Mouse (Mus musculus): ENCODE results near the gene Ift88. TPM values are rescaled to one million over a fixed set of nuclear protein-coding genes. Genes with fewer than 3 reads are reported as not detected.

Ift88 gene
- polyA plus RNA-seq, 1 experiment from 2014 or later: 17.0 TPM

DNA sequence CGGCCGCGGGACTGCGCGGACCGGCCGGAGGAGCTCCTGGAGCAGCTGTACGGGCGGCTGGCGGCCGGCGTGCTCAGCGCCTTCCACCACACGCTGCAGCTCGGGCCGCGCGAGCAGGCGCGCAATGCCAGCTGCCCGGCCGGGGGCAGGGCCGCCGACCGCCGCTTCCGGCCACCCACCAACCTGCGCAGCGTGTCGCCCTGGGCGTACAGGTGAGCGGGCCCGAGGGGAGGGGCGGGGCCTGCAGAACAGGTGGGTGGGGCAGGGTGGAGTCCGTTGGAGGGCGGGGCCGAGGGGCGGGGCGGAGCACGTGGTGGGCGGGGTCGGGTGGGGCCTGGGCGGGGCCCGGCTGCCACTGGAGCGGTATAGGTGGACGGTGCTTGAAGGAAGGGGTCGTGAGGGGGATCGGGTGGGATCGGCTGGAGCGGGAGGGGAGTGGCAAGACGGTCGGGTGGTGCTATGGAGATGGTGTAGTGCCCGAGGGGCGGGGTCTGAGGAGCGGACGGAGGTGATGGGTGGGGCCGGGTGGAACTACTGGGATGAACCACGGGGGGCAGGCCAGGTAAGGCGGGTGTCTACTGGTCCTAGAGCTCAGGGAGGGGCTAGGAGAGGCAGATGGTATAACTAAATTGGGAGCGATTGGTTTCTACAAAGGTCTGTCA is 101.7 kb downstream of the Ift88 start:
- WGBS: 1% methylated on average over 45 of the region's 60 CpGs
- Histone ChIP-seq H3K9me3 (no peaks in the 10 kb centered on the region), H3K4me1 (replicated peaks) (peaks cover 24% of the 10 kb centered on the region)

DNA sequence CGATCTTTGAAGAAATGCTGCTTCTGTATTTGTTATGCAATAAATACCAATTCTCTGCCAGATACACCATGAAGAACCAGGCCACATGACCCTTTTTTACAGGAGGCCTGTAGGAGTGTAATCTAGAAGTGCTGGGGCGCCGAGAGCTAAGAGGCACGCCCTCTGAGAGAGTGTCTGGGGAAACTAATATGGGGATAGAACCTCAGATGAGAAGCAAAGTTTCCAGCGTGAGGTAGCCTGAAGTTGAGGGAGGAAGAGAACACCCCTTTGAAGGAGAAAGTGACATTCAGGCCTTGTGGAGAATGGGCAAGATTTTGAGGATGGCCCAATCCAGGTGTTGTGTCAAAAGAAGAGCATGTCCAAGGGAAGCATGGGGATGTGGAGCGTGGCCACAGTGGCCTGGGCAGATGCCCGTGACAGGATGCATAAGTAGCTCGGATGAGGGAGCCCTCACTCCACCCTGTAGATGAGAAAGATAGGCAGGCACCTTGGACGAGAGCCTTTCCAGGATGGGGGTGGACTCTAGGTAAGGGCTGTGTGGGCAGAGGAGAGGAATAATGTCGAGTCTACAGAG is 102.3 kb downstream of the Ift88 start:
- H3K36me3 ChIP-seq: no peaks in the 10 kb centered on the region
- H3K27ac ChIP-seq (replicated peaks): peak overlapping the region; percentile 72
- 61% methylated on average over 10 of the region's 10 CpGs for WGBS
- ATAC-seq (ENCODE audit: low FRiP score, low read depth): peak; percentile 25; the same call in 1 of the 2 replicates
- peak overlapping the region; percentile 69 for H3K4me3 ChIP-seq
- no peaks in the 10 kb centered on the region for H3K9me3 ChIP-seq
- 0 out of 2 replicates have a peak overlapping the region, but pooled peaks have one; percentile 75 for H3K9ac ChIP-seq
- peaks cover 14% of the 10 kb centered on the region for H3K27me3 ChIP-seq
- peak overlapping the region; percentile 72 for H3K4me2 ChIP-seq
- H3K4me1 ChIP-seq (replicated peaks): peaks cover 24% of the 10 kb centered on the region

More for the DNA sequence above, 101.7 kb downstream of the Ift88 start:
- peak; percentile 86 for ATAC-seq (ENCODE audit: low FRiP score, low read depth)
- H3K4me3 ChIP-seq: peak overlapping the region; percentile 69
- H3K4me2 ChIP-seq: peak overlapping the region; percentile 72
- H3K9ac ChIP-seq: peak overlapping the region; percentile 75
- peak overlapping the region; percentile 72 for H3K27ac ChIP-seq (replicated peaks)
- no peaks in the 10 kb centered on the region for H3K36me3 ChIP-seq
- peaks cover 14% of the 10 kb centered on the region for H3K27me3 ChIP-seq

DNA sequence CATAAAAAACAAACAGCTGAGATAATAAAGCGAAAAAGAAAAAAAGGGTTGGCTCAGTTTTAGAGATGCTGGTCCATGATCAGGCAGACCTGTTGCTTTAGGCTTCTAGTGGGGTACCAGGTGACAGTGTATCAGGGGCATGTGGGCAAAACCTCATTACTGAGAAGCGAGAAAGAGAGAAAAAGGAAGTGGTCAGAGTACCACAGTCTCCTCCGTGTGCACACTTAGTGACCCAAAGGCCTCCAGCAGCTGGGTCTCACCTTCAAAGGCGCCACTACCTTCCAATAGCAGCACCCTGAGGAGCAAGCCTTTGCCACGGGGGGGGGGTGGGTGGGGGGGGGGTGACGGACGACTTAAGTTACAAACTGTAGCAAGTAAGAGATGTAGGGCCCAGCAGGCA is 103.3 kb downstream of the Ift88 start:
- 43% methylated on average over 7 of the region's 7 CpGs for WGBS
- Histone ChIP-seq H3K9ac (no peak overlapping the region), H3K4me1 (replicated peaks) (peaks cover 24% of the 10 kb centered on the region), H3K4me3 (no peak overlapping the region), H3K27ac (replicated peaks) (no peak overlapping the region), H3K9me3 (no peaks in the 10 kb centered on the region), H3K36me3 (no peaks in the 10 kb centered on the region), H3K27me3 (peaks cover 14% of the 10 kb centered on the region), H3K4me2 (no peak overlapping the region)
- ATAC-seq (ENCODE audit: low FRiP score, low read depth): no peak

DNA sequence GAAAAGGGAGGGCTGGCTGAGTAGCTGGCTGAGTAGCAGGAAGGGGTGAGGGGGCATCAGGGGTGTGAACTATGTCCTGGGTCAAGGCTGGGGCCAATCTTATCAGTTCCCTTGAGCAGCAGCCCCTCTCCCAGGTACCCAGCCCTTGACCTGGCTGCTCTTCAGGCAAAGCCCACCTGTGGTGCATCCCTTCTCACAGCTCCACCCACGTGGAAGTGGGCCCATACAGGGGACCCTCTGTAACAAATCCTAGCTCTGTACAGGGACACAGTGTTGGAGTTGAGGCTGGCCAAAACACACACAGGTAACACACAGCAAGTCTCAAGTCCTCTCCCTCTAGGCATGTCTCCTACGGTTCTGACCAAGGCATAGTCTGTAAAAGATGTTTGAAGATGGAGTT is 103.7 kb downstream of the Ift88 start:
- Histone ChIP-seq H3K27me3 (peaks cover 16% of the 10 kb centered on the region), H3K9me3 (no peaks in the 10 kb centered on the region), H3K4me2 (no peak overlapping the region), H3K4me1 (replicated peaks) (peaks cover 24% of the 10 kb centered on the region), H3K9ac (no peak overlapping the region), H3K4me3 (no peak overlapping the region), H3K36me3 (no peaks in the 10 kb centered on the region), H3K27ac (replicated peaks) (no peak overlapping the region)
- no peak for ATAC-seq (ENCODE audit: low FRiP score, low read depth)
- 30% methylated on average over 2 of the region's 2 CpGs for WGBS

DNA sequence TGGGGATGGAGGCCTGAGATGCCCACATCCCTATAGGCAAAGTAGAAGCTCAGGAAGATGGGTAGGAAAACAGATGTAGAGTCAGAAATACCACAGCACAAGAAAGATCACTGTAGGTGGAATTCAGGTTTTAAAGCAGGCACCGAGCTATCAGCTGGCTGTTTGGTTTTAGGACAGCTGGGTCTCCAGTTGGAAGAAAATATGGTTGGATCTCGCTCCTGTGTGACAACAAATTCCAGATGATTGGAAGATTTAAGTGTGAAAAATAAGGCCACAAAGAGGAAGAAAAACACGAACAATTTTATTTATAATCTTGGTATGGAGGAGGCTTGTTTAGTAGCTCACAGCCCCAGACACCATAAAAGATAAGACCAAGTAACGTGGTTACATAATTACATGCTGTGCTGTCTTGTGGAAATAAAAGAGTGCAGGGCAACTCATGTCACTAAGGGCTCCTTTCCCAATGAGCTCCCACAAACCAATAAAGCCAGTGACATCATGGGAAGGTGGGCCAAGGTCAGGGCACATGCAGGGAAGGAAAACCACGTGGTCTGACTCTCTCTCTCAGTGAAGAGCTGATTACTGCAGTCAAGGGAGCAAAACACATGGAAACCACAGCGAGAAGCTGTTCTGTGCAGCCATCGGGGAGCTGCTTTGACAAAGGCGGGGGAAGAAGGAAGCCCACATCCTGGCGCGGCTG is 105.4 kb downstream of the Ift88 start:
- Histone ChIP-seq H3K4me3 (no peak overlapping the region), H3K27me3 (peaks cover 12% of the 10 kb centered on the region), H3K27ac (replicated peaks) (no peak overlapping the region), H3K4me1 (replicated peaks) (peaks cover 26% of the 10 kb centered on the region), H3K9me3 (no peaks in the 10 kb centered on the region), H3K9ac (no peak overlapping the region), H3K36me3 (no peaks in the 10 kb centered on the region), H3K4me2 (no peak overlapping the region)
- 57% methylated on average over 10 of the region's 10 CpGs for WGBS
- no peak for ATAC-seq (ENCODE audit: low FRiP score, low read depth)

DNA sequence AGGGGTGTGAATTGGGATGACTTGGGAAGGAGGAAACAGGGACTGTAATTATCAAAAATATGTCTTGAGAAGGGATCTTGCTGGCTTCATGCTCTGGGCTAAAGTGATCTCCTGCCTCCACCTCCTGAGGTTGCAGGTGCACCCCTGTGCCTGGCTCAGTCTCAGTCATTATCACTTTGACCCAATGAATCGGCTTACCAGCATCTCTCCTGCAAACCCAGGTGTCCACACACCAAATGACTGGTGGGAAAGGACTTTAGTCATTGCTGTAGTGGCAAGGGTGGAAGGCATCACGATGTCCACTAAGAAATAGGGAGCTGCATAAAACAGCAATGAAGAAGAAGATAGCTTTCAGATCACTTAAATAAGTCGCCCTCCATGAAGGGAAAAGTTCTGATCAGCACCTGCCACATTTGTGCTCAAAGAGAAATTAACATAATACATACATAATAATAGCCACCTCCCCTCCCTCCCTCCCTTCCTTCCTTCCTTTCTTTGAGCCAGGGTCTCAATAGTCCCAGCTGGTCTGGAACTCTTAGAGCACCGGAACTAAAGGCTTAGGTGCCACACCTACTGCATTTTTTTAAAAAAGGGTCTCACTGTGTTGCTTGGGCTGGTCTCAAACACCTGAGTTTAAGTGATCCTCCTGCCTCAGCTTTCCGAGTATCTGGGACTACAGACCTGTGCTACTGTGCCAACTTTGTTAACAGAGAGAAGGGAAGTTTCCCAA is 106.1 kb downstream of the Ift88 start:
- Histone ChIP-seq H3K4me1 (replicated peaks) (peaks cover 30% of the 10 kb centered on the region), H3K4me3 (no peak overlapping the region), H3K36me3 (no peaks in the 10 kb centered on the region), H3K9me3 (no peaks in the 10 kb centered on the region), H3K4me2 (no peak overlapping the region), H3K9ac (no peak overlapping the region), H3K27me3 (peaks cover 12% of the 10 kb centered on the region), H3K27ac (replicated peaks) (no peak overlapping the region)
- ATAC-seq (ENCODE audit: low FRiP score, low read depth): no peak
- 65% methylated on average over 5 of the region's 5 CpGs for WGBS

DNA sequence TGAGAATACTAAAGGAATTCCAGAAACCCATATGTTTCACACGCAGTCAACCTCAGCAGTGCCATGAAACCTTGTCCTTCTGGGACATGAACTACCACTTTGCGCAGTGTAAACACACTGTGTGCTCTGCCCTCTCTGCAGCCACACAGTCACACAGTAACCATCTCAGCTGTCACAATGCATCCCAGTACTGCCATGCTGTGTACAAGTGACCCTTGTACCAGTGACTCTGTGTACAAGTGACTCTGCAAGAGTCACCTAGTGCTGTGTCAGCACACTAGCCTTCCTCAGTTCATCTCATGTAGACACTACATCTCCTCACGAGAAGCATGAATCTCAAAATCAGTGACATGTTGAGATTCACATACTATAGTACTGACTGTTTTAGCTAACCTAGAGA is 108.7 kb downstream of the Ift88 start:
- no peak for ATAC-seq (ENCODE audit: low FRiP score, low read depth)
- Histone ChIP-seq H3K4me3 (no peak overlapping the region), H3K27ac (replicated peaks) (no peak overlapping the region), H3K9ac (no peak overlapping the region), H3K9me3 (no peaks in the 10 kb centered on the region), H3K4me2 (no peak overlapping the region), H3K4me1 (replicated peaks) (peaks cover 32% of the 10 kb centered on the region), H3K27me3 (peaks cover 7% of the 10 kb centered on the region; the same call in 1 of the 2 replicates), H3K36me3 (no peaks in the 10 kb centered on the region)
- 92% methylated on average over 3 of the region's 3 CpGs for WGBS

DNA sequence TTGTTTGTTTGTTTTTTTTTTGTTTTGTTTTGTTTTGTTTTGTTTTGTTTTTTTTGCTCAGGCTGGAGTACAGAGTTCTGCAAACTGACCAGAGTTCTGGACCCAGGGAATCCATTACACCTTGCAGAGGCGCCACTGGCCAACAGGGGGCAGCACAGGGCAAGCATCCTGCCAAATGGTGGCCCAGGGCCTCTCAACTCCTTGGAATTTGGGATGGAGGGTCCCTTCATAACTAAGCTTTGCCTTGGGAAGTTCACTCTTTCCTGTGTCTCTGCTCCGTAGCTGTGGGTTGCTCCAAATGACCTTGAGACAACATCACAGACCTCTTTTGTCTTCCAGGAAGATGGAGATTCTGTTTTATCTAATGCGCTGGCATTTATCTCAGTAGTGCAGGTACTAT is 109.4 kb downstream of the Ift88 start:
- no peak for ATAC-seq (ENCODE audit: low FRiP score, low read depth)
- 0 out of 2 replicates have a peak, but pooled peaks cover 6% of the 10 kb centered on the region for H3K27me3 ChIP-seq

DNA sequence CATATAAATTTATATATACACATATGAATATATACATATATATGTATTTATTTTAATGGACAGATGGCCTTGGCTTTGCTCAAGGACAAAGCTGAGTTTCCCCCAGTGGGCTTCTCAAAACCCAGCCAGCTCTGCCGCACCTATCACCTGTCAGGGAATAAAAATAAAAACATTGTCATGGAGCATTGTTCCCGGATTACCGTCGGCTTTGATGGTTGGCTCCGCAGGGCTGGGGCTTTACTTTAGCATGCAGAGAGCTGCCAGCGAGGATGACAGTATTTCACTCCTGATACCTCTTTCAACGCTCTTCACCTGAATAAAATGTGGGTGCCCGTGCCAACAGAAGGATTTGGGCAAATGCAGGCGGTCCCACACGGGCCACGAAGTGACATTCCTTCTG is 110.0 kb downstream of the Ift88 start:
- WGBS: 18% methylated on average over 11 of the region's 11 CpGs
- H3K4me2 ChIP-seq: no peak overlapping the region

More for the DNA sequence above, 109.4 kb downstream of the Ift88 start:
- Histone ChIP-seq H3K36me3 (no peaks in the 10 kb centered on the region), H3K9ac (no peak overlapping the region), H3K4me1 (replicated peaks) (peaks cover 34% of the 10 kb centered on the region), H3K4me3 (no peak overlapping the region), H3K4me2 (no peak overlapping the region), H3K9me3 (no peaks in the 10 kb centered on the region), H3K27ac (replicated peaks) (no peak overlapping the region)
- WGBS: 38% methylated on average over 3 of the region's 3 CpGs

DNA sequence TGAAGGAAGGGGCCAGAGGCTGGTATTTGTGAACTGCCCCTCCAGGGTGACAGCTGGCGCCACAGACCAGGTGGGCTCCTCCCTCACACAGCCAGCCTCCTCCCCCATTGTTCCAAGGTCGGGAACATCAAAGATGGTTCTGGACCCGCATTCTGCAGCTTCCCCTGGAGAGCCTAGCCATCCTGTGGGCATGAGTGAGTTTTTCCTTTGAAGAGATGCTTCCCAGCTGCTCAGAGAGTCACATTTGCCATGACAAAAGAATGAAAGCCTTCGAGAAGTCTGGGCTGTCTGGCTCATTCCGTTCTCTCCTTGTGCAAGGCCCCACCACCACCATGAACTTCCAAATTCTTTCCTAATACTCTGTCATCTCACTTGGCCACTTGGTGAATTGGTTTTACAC is 110.5 kb downstream of the Ift88 start:
- H3K27ac ChIP-seq (replicated peaks): peak overlapping the region; percentile 63; the same call in 1 of the 2 replicates
- ATAC-seq (ENCODE audit: low FRiP score, low read depth): no peak
- no peak overlapping the region for H3K9ac ChIP-seq
- 0 out of 2 replicates have a peak, but pooled peaks cover 6% of the 10 kb centered on the region for H3K27me3 ChIP-seq
- H3K36me3 ChIP-seq: no peaks in the 10 kb centered on the region
- H3K4me3 ChIP-seq: no peak overlapping the region
- no peak overlapping the region for H3K4me2 ChIP-seq
- no peaks in the 10 kb centered on the region for H3K9me3 ChIP-seq
- peaks cover 34% of the 10 kb centered on the region for H3K4me1 ChIP-seq (replicated peaks)
- WGBS: 12% methylated on average over 5 of the region's 5 CpGs

More for the DNA sequence above, 110.0 kb downstream of the Ift88 start:
- Histone ChIP-seq H3K9me3 (no peaks in the 10 kb centered on the region), H3K4me1 (replicated peaks) (peaks cover 34% of the 10 kb centered on the region), H3K9ac (no peak overlapping the region), H3K36me3 (no peaks in the 10 kb centered on the region), H3K27me3 (0 out of 2 replicates have a peak, but pooled peaks cover 6% of the 10 kb centered on the region), H3K27ac (replicated peaks) (no peak overlapping the region), H3K4me3 (no peak overlapping the region)
- no peak for ATAC-seq (ENCODE audit: low FRiP score, low read depth)

DNA sequence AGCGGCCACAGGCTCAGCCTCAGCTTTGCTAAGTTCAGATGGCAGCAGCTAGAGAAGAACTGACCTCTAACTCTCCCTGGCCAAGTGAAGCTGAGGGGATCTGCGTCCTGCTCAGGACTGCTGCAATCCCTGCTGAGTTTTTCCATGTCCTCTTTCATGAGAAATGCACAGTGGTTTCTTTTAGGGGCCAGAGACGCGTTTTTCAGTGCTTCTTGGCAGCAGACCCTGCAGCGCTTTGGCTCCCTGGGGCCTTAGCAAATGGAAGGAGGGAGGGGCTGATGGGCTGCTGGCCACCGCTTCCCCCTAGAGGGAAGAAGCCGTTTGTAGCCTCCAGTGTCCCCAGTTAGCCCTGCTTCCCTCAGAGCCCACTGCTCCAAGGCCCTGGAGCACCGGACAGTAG is 111.1 kb downstream of the Ift88 start:
- Histone ChIP-seq H3K27me3 (0 out of 2 replicates have a peak, but pooled peaks cover 6% of the 10 kb centered on the region), H3K9ac (no peak overlapping the region), H3K4me1 (replicated peaks) (peaks cover 34% of the 10 kb centered on the region), H3K4me2 (peak overlapping the region; percentile 11; the same call in 1 of the 2 replicates), H3K9me3 (no peaks in the 10 kb centered on the region), H3K36me3 (no peaks in the 10 kb centered on the region), H3K4me3 (no peak overlapping the region), H3K27ac (replicated peaks) (peak overlapping the region; percentile 63)
- WGBS: 12% methylated on average over 8 of the region's 8 CpGs
- ATAC-seq (ENCODE audit: low FRiP score, low read depth): peak; percentile 59; the same call in 1 of the 2 replicates

All from hindbrain, embryonic 15.5 days (tissue).